Mouse (Mus musculus) thymus, postnatal 25 days (tissue): ENCODE results near the gene Slc22a28.
"Not testable (repeated sequence)": the region's sequence is repeated elsewhere in the genome, so short reads cannot be mapped to it uniquely, and the experiment has no call there.

ENCODE experiments used
- DNase-seq: peaks from one replicate; pipeline ENCODE4 v3.0.0; 2022

Slc22a28 gene

GRCm38 (mm10) chr19:8131881-8132280 lies at the start of gene Slc22a28:
TSS of gene Slc22a28 (minus strand) at chr19:8131982.
- not testable (repeated sequence) for DNase-seq

DNA sequence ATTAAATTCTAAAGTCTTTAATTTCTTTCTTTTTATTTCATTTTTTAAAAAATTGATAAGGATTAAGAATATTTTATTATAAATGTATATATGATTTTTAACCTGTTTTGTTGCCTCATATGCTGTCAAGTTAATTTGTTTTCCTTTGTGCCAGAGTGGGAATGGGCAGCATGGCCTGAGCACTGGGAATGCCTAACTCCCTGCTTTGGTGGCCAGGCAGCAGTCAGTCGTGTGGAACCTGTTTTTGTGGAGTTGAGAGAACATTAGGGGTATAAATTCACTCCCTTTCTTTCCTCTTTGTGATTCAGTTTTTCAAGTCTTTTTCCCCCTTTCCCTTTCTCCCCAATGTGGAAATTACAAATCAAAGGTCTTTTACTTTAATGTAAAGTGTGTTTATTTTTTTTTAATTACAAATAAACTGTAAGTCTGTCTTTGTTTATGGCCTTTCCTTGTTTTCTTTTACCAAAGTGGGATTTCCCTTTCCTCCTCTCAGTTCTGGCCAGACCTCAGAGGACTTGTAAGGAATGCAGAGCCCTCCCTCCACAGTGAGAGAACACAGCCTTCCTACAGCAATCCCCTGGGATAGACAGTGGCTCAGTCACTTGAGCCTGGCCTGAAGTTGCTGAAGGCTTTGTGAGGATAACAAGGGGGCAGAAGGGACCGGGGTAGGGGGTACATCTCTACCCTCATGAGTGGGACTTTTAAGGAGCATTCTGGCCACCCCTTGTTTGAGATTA lies 17.2 kb upstream of the Slc22a28 start:
- DNase-seq = no peak

DNA sequence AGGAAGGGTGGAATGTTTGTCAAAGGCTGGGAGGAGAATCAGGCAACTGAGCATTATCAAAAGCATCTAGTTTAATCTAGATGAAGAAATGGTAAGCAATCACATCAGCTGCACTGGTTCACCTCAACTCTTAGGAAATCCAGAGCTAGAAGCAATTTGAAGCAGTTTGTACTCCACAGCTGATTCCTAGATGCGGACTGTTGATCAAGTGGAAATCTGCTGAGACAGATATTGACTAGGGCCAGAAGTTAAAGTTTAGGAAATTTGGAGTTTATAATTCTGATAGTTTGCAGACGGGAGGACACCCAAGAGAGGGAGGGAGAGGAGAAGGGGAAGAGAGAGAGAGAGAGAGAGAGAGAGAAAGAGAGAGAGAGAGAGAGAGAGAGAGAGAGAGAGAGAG lies 10.9 kb upstream of the Slc22a28 start:
- not testable (repeated sequence) for DNase-seq

GRCm38 (mm10) chr19:8134127-8134841 lies 2.5 kb upstream of the Slc22a28 start:
- not testable (repeated sequence) for DNase-seq

DNA sequence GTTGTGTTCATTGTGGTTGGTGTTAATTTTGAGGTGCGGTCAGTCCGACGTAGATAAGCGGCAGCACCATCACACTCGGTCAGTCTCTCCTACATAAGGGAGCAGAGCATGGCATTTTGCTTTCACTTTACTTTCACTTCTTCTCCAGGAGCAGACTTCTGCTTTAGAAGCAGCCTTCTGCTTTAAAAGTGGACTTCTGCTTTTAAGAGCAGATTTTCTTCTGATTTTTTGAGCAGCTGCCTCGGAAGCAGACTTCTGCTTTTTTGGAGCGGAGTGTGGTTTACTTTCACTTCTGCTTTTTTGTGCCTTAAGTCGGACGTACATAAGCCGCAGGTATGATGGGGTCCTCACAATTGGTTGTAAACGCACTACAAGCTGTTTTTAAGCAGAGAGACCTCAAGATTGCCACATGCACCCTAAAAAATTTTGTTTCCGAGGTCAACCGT lies 111.9 kb downstream of the Slc22a28 start:
- peak; percentile 40 for DNase-seq

DNA sequence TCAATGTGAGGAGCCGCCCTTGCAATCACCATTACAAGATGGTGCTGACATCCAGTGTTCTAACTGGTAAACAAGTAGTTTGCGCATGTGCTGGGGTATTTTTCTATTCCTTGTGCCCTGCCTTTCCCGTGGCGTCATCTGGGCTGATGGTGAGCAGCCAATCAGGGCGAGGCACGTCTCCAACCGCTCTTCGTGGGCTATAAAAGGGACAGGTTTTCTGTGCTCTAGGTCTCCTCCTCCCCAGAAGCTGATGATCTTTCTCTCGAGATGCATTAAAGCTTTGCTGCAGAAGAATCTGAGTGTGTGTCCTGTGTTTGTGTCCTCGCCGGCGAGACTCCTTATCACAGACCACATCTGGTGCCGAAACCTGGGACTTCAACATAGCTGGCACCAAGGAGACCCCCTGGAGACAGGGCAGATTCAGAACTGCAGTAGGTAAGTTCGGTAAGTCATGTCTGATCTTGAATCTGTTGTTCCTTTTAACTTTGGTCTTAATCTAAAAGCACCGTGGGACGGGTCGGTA lies 112.4 kb downstream of the Slc22a28 start:
- peak; percentile 47 for DNase-seq

- not testable (repeated sequence) for DNase-seq
Measured at GRCm38 (mm10) chr19:8018535-8018934, 113.2 kb downstream of the Slc22a28 start.
